Mouse (Mus musculus) mature B cell (primary cell): ENCODE measurements around the gene Tgds.
"Not testable (repeated sequence)": the region's sequence is repeated elsewhere in the genome, so short reads cannot be mapped to it uniquely, and the experiment has no call there.

Source experiments
- in situ Hi-C: fragments of 300-500 bp; cut with MboI; formaldehyde crosslinking; loops from 2 replicates; pipeline ENCODE4 v1.14.3; 2019

Gene Tgds

GRCm38 (mm10) chr14:118132642-118132977 is at the start of gene Tgds:
Gene Tgds (minus strand): TSS chr14:118132755.
- in situ Hi-C loops: loop anchor here (10.0 kb wide), 2 partner anchors 48 to 802 kb away; partner anchors contain the start of gene Dnajc3

GRCm38 (mm10) chr14:118180711-118181177 is 48.2 kb upstream of the Tgds start:
- in situ Hi-C loops: no loop called here

- in situ Hi-C loops: no loop called here
Observed at GRCm38 (mm10) chr14:118180117-118180557, 47.6 kb upstream of the Tgds start.

GRCm38 (mm10) chr14:118179701-118180100 is 47.1 kb upstream of the Tgds start:
- in situ Hi-C loops: no loop called here

DNA sequence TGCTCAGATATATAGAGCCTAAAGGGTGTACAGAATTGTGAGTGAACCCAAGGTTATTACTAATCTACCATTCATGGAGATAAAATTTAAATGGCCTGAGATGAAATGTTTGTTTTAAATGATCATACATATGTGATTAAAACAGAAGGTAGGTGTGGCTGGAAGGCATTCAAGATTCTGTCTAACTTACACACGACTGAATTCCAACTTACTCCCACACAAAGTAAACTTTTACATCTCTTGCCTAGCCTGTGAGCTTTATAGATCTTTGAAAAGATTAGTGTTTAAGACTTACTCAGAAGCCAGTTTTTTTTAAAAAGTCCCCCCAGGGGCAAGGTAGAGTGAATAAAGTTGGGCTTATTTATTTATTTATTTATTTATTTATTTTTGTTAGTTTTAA is 46.7 kb upstream of the Tgds start:
- in situ Hi-C loops: no loop called here

GRCm38 (mm10) chr14:118175694-118176085 is 43.1 kb upstream of the Tgds start:
- in situ Hi-C loops: no loop called here

- in situ Hi-C loops: no loop called here
Observed at GRCm38 (mm10) chr14:118175071-118175693, 42.6 kb upstream of the Tgds start.

DNA sequence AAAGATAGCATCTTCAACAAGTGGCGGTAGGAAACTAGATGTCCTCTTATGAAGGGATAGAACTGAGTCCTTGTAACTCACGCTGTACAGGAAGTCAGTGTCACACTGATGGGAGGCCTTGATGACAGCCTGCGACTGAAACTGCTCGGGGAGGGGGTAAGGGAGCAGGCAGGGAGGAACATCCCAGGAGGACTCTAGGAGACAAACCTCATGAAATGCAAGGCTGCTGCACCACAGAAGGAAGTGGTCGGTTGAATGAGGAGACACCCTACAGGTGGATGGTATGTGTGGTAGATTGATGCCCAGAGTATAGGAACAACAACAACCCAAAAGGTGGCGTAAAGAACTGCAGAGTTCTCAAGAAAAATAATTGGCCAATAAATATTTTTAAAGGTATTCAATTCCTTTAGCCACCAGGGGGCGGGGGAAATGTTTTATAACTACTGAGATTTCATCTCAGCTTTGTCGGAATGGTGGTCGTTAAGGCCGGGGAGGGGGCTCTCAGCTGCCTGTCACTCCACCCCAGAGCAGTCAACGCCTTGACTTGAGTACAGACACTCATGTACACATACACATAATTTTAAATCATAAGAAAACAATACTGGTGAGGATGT is 41.1 kb upstream of the Tgds start:
- in situ Hi-C loops: no loop called here

- in situ Hi-C loops: no loop called here
Observed at GRCm38 (mm10) chr14:118168776-118169175, 36.2 kb upstream of the Tgds start.

DNA sequence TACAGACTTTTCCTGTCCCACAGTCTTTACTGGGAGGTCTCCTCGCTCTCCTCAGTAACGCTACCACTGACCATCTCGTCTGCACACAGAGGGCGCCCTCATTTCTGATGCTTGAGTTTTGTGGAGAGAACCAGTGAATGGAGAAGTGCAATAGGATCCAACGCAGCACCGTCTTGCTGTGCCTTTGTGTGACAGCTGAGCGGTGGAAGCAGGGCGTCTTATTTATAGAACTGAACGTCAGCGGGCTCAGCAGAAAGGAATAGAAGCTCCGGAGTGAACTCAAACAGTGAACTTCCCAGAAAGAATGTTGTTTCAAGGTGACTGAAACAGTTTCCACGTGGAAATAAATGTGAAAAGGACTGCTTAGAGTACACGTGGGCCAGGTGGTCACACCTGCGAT is 30.1 kb upstream of the Tgds start:
- in situ Hi-C loops: no loop called here

DNA sequence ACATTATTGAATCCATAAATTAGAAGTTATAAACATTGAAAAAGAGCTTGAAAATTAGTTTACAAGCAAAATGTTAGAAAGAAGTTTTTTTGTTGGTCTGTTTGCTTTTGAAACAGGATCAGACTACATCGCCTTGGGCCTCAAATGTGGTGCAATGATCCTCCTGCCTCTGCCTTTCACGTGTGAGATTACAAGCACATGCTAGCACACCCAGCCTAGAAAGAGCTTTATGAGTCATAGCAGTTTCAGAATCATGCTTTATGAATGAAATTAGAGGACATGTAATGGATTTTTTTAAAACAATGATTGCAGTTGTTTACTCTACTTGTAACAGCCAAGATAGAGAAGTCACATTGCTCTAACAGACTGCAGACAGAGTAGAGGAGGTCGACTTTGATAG is 29.2 kb upstream of the Tgds start:
- in situ Hi-C loops: no loop called here

DNA sequence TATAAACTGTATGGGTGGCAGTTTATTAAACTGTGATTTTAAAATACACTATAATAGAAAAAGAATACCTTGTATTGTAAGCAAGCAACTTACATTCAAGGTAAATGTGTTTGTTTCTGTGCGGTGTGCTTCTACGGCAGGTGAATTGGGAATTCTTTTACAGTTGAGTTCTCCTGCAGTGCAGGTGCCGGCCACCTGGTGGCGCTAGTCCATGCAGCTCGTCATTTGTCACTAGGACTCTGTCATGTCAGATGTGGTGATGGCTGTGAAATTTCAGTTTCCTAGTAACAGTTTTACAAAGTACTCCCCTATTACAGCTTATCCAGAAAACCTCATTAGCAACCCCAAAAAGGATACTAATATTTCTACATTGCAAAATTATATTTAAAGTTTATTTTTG is 24.6 kb upstream of the Tgds start:
- in situ Hi-C loops: no loop called here

GRCm38 (mm10) chr14:118156740-118157139 is 24.2 kb upstream of the Tgds start:
- in situ Hi-C loops: no loop called here

DNA sequence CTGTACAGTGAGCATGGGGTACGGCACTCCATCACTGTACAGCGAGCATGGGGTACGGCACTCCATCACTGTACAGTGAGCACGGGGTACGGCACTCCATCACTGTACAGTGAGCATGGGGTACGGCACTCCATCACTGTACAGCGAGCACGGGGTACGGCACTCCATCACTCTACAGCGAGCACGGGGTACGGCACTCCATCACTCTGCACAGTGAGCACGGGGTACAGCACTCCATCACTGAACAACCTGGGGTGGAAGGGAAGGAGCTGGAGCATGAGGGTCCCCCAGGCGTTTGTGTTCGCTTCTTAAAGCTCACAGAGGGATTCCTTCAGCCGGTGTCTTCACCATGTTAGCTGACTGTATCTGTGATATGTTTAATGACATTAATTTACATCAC is 23.5 kb upstream of the Tgds start:
- in situ Hi-C loops: not testable (repeated sequence)

DNA sequence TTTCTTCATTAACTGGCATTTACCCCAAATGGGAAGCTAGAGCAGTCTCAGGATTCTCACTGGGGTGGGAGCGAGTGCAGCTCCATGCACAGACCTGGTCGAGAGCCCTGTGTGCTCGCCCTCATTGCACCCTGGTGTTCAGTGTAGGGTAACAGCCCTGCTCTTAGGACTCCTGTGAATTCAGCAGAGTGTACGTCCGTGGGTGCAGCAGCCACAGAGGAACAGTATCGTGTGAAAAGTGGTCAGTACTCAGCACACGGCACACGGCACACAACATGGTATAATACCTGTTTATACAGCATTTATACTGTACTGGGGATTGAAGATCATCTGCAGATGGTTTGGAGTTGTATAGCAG is 19.7 kb upstream of the Tgds start:
- in situ Hi-C loops: no loop called here

GRCm38 (mm10) chr14:118151651-118152293 is 19.2 kb upstream of the Tgds start:
- in situ Hi-C loops: no loop called here

DNA sequence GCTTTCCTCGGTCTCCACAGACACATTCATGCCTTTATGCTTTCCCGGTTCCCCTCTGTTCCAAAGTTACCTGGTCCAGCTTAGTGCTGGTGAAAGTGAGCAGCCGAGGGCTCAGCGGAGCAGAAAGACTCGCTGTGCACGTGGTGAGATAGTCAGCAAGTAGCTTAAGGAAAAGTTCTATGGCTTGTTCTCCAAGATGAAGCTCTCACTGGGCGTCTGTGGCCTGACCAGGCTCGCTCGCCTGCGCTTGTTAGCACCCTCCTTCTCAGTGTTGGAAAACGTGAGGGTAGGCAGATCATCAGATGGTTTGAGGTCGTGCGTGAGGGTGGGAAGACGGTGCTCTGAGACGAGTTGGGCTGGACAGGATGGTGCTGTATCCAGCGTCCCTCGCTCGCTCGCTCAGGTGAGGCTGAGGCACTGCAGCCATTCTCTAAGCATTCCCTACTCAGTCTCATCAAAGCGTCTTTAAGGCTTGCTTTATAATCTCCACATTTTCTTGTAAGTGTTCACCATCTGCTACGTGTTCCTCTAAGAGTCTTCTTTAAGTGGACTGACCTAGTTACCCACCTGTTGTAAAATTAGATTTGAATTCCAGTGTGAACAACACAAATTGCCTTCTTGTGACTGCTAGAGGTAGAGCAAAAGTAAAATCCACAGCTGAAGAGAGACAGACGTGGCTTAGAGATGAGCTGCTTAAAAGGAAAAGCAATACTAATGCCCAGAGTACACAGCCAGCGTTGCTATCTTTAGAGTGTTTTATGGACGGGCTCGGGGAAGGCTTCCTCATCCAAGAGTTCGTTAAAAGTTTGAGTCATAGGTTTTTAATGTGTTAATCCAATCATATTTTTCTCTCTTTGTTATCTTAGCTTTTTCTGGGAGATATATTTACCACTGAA is 18.3 kb upstream of the Tgds start:
- in situ Hi-C loops: no loop called here

- in situ Hi-C loops: no loop called here
Observed at GRCm38 (mm10) chr14:118148554-118148953, 16.0 kb upstream of the Tgds start.

DNA sequence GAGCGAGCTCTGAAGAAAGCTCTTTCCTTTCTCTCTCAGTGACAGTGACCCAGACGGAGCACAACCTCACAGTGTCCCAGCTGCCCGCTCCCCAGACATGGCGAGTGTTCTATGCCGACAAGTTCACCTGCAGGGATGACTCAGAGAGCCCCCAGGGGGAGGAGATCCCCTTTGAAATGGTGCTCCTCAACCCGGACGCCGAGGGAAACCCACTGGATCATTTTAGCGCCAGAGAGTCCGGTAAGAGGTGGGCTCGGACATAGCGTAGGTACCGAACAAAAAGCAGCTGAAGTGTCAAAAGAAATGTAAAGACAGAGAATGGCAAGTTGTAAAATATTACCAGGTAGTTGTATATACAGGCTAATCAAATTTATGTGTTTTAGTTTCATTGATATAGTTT is 15.5 kb upstream of the Tgds start:
- in situ Hi-C loops: no loop called here

GRCm38 (mm10) chr14:118142283-118142682 is 9.7 kb upstream of the Tgds start:
- in situ Hi-C loops: no loop called here

GRCm38 (mm10) chr14:118137487-118137886 is 4.9 kb upstream of the Tgds start:
- in situ Hi-C loops: loop anchor here (10.0 kb wide), 2 partner anchors 53 to 797 kb away; partner anchors contain the start of gene Dnajc3
